Mouse (Mus musculus) layer of hippocampus, adult 2 months (tissue): ENCODE data around the gene Opcml. TPM values are rescaled to one million over a fixed set of nuclear protein-coding genes. Genes with fewer than 3 reads are reported as not detected.

ENCODE experiments used
- DNase-seq, 2 experiments: peaks; one replicate each; pipeline ENCODE4 v3.0.0; 2022; ENCODE audit warnings: low spot score in 2 of 2
- H3K27ac ChIP-seq: fragments of 200-600 bp; 2 replicates; pipeline ENCODE4 v1.8.1; 2022
- H3K4me3 ChIP-seq: fragments of 200-600 bp; 2 replicates; pipeline ENCODE4 v1.8.1; 2022; ENCODE audit warnings: mild to moderate bottlenecking
- CTCF ChIP-seq: fragments of 200-600 bp; conservative IDR thresholded peaks from 2 replicates; pipeline ENCODE4 v1.8.1; 2022; ENCODE audit warnings: antibody characterized with exemption, mild to moderate bottlenecking, moderate library complexity
- total RNA-seq, 2 experiments: library from RNA; stranded (reverse); gene quantifications; 2 replicates each; pipeline ENCODE4 v1.2.3; 2021

The Opcml gene
- total RNA-seq, 2 experiments from 2014 or later = 252 to 259 TPM

- Histone ChIP-seq H3K4me3 (no peak overlapping the region), H3K27ac (no peak overlapping the region)
- TF ChIP-seq CTCF = no peak
- DNase-seq = no peak
Measured at GRCm38 (mm10) chr9:28756841-28757451, 966.4 kb downstream of the Opcml start.

GRCm38 (mm10) chr9:28761460-28761859, 970.9 kb downstream of the Opcml start:
- no peak for DNase-seq
- Histone ChIP-seq H3K27ac (no peak overlapping the region), H3K4me3 (no peak overlapping the region)
- TF ChIP-seq CTCF = no peak

- H3K4me3 ChIP-seq = no peak overlapping the region
- no peak for DNase-seq
Measured at GRCm38 (mm10) chr9:28764149-28764548, 973.6 kb downstream of the Opcml start.

GRCm38 (mm10) chr9:28776517-28777503, 986.2 kb downstream of the Opcml start:
- no peak for DNase-seq
- Histone ChIP-seq H3K4me3 (no peak overlapping the region), H3K27ac (no peak overlapping the region)
- TF ChIP-seq CTCF = no peak

More at GRCm38 (mm10) chr9:28764149-28764548, 973.6 kb downstream of the Opcml start:
- no peak for TF ChIP-seq CTCF
- no peak overlapping the region for H3K27ac ChIP-seq

GRCm38 (mm10) chr9:28783834-28784233, 993.3 kb downstream of the Opcml start:
- Histone ChIP-seq H3K27ac (no peak overlapping the region), H3K4me3 (no peak overlapping the region)
- no peak for DNase-seq
- no peak for TF ChIP-seq CTCF

- Histone ChIP-seq H3K27ac (no peak overlapping the region), H3K4me3 (no peak overlapping the region)
- DNase-seq = no peak
- peak; percentile 53 for TF ChIP-seq CTCF
Measured at GRCm38 (mm10) chr9:28789439-28789838, 998.9 kb downstream of the Opcml start.

- DNase-seq = no peak
- H3K4me3 ChIP-seq = no peak overlapping the region
- no peak overlapping the region for H3K27ac ChIP-seq
- no peak for TF ChIP-seq CTCF
Measured at GRCm38 (mm10) chr9:28800100-28800499, 1009.5 kb downstream of the Opcml start.

GRCm38 (mm10) chr9:28806666-28807065, 1016.1 kb downstream of the Opcml start:
- Histone ChIP-seq H3K27ac (no peak overlapping the region), H3K4me3 (no peak overlapping the region)
- no peak for DNase-seq
- TF ChIP-seq CTCF = no peak

- H3K27ac ChIP-seq = 0 out of 2 replicates have a peak overlapping the region, but pooled peaks have one; percentile 23
- DNase-seq = peak; percentile 67 to 84
- TF ChIP-seq CTCF = no peak
Measured at GRCm38 (mm10) chr9:28822060-28822459, 1031.5 kb downstream of the Opcml start.

GRCm38 (mm10) chr9:28822466-28822865, 1031.9 kb downstream of the Opcml start:
- Histone ChIP-seq H3K4me3 (no peak overlapping the region), H3K27ac (peak overlapping the region; percentile 10; the same call in 1 of the 2 replicates)
- no peak for TF ChIP-seq CTCF
- peak in 1 of 2 experiments; percentile 8 for DNase-seq

More at GRCm38 (mm10) chr9:28822060-28822459, 1031.5 kb downstream of the Opcml start:
- no peak overlapping the region for H3K4me3 ChIP-seq

GRCm38 (mm10) chr9:28825821-28826220, 1035.2 kb downstream of the Opcml start:
- H3K27ac ChIP-seq = no peak overlapping the region
- DNase-seq = no peak

GRCm38 (mm10) chr9:28845961-28846570, 1055.5 kb downstream of the Opcml start:
- Histone ChIP-seq H3K27ac (no peak overlapping the region), H3K4me3 (no peak overlapping the region)
- TF ChIP-seq CTCF = no peak
- DNase-seq = no peak

More at GRCm38 (mm10) chr9:28825821-28826220, 1035.2 kb downstream of the Opcml start:
- no peak for TF ChIP-seq CTCF
- H3K4me3 ChIP-seq = no peak overlapping the region

GRCm38 (mm10) chr9:28855826-28856225, 1065.3 kb downstream of the Opcml start:
- Histone ChIP-seq H3K4me3 (no peak overlapping the region), H3K27ac (no peak overlapping the region)
- peak in 1 of 2 experiments; percentile 58 for DNase-seq
- no peak for TF ChIP-seq CTCF
